7 mouse cellular contexts compared by ENCODE assay signal in the genomic region with DNA sequence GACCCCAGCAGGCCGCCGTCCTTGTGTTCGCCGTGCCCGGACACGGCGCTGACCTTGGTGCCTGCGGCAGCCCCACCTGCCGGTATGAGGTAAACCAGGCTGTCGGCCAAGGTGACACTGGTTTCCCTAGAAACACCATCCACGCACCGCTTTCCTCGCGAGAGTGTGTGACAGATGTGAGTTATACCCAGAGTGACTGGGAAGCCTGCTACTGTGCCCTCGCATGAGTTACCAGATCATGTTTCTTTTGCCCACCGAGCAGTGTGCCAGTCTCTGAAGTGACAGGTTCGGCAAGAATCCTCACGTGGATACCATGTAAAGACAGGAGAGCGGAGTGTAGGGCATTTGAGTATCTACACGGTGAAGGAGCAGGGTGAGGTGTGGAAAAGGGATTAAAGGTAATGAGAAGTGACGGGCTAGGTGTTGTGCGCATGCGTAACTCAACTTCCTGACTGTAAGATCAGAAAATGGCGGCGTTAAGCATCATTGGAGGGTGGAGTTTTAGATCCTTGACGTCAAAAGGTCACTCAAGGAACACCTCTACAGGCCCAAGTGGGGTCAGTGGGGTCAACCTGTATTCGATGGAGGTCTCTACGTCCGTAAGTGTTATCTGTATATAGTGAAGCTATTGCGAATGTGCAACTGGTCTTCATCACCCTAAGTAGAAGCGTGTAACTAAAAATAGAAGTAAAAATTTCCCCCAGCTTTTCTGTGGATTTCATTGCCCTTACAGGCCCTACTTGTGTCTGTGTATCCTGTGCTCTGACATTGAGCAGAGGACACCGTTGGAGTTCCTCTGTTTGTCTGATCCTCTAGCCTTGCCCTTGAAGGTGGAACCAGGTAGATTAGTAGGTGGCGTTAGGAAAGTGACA. TPM values are rescaled to one million over a fixed set of nuclear protein-coding genes. Genes with fewer than 3 reads are reported as not detected.
DNase-seq lines count a peak whose midpoint lies in the region; ATAC-seq lines count a peak whose summit lies in the region.

No protein-coding gene starts in this region.

- H3K27me3 ChIP-seq in forebrain, embryonic 13.5 days = no peaks in the 10 kb centered on the region
- peaks cover 9% of the 10 kb centered on the region; the same call in 1 of the 2 replicates for H3K27me3 ChIP-seq in hindbrain, embryonic 10.5 days (ENCODE audit: insufficient read depth, poor library complexity, severe bottlenecking)

- peaks cover 5% of the 10 kb centered on the region for H3K36me3 ChIP-seq in forebrain, embryonic 13.5 days (ENCODE audit: poor library complexity, severe bottlenecking)
- peaks cover 6% of the 10 kb centered on the region for H3K36me3 ChIP-seq in hindbrain, embryonic 10.5 days
- H3K36me3 ChIP-seq in macrophage (ENCODE audit: inconsistent target) = peaks cover 4% of the 10 kb centered on the region; the same call in 1 of the 2 replicates

- DNase-seq in MEL-GATA-1-ER (ENCODE audit: extremely low read depth, low read depth) = peak; percentile 80
- DNase-seq in c-Kit-negative CD71-positive TER-119-positive erythroid progenitor cells, embryonic 14.5 days (ENCODE audit: low read depth, low spot score) = peak; percentile 83
- no peak for DNase-seq in hindbrain, embryonic 10.5 days (ENCODE audit: low spot score)
- DNase-seq in left cerebral cortex, adult 18-20 months (ENCODE audit: low spot score in 2 of 2) = peak; percentile 57 to 61
- DNase-seq in right cerebral cortex, postnatal 36 days (ENCODE audit: low spot score in 2 of 2) = peak; percentile 49 to 50

- peak overlapping the region; percentile 85 for H3K27ac ChIP-seq in forebrain, embryonic 13.5 days
- peak overlapping the region; percentile 94 for H3K27ac ChIP-seq in hindbrain, embryonic 10.5 days
- H3K27ac ChIP-seq in macrophage = peak overlapping the region; percentile 48

- peak; percentile 63; the same call in 1 of the 2 replicates for ATAC-seq in forebrain, embryonic 13.5 days

- peaks cover 12% of the 10 kb centered on the region for H3K4me1 ChIP-seq in forebrain, embryonic 13.5 days
- peaks cover 15% of the 10 kb centered on the region for H3K4me1 ChIP-seq in hindbrain, embryonic 10.5 days (replicated peaks)

- H3K9ac ChIP-seq in forebrain, embryonic 13.5 days = peak overlapping the region; percentile 75

- 19% methylated on average over 30 of the region's 33 CpGs for WGBS in forebrain, embryonic 13.5 days
- 20% methylated on average over 33 of the region's 33 CpGs for WGBS in hindbrain, embryonic 10.5 days
- 17% methylated on average over 33 of the region's 33 CpGs for WGBS in macrophage (ENCODE audit: missing documents)

- no peaks in the 10 kb centered on the region for H3K9me3 ChIP-seq in forebrain, embryonic 13.5 days (replicated peaks)
- no peaks in the 10 kb centered on the region for H3K9me3 ChIP-seq in hindbrain, embryonic 10.5 days

- H3K4me3 ChIP-seq in forebrain, embryonic 13.5 days = peak overlapping the region; percentile 72
- H3K4me3 ChIP-seq in hindbrain, embryonic 10.5 days = peak overlapping the region; percentile 86
- H3K4me3 ChIP-seq in macrophage (ENCODE audit: inconsistent target) = peak overlapping the region; percentile 69

- peaks cover 53% of the 10 kb centered on the region for H3K79me2 ChIP-seq in macrophage (ENCODE audit: inconsistent target)

- H3K4me2 ChIP-seq in forebrain, embryonic 13.5 days = peak overlapping the region; percentile 75

RNA-seq across cellular contexts. Expression of a gene that starts 0.9 kb away (rescaled TPM):
- polyA plus RNA-seq in forebrain, embryonic 13.5 days (2015; fragmentation: Nextera tagmentation; extraction: Ambion mirVana) = 71.2 and 85.4 TPM in 2 replicates
- 99.9 and 117 TPM in 2 replicates for polyA plus RNA-seq in hindbrain, embryonic 10.5 days (2016; fragmentation: Nextera tagmentation; extraction: Ambion mirVana)
- total RNA-seq in left cerebral cortex, adult 18-20 months (2021) = 100 to 1,000 TPM; 228 to 260 TPM
- total RNA-seq in macrophage (2018; cell fraction: chromatin; rRNA removed) = 100 to 1,000 TPM in 14 of 26 experiments, 10 to 100 TPM in 12; 40.4 to 138 (median 104) TPM
- total RNA-seq in macrophage (2018; cell fraction: cytosol; rRNA removed) = 100 to 1,000 TPM in 2 of 26 experiments, 10 to 100 TPM in 24; 68.4 to 103 (median 89.7) TPM
- total RNA-seq in macrophage (2018; cell fraction: nucleus; rRNA removed) = 100 to 1,000 TPM in 9 of 26 experiments, 10 to 100 TPM in 17; 50.3 to 122 (median 93.4) TPM
- 73.2 to 90.4 TPM (median 78.8 TPM) in 3 replicates for polyA plus RNA-seq in macrophage (2018)

RNA-seq across cellular contexts. Expression of a gene that starts 17.7 kb away (rescaled TPM):
- polyA plus RNA-seq in forebrain, embryonic 13.5 days (2015; fragmentation: Nextera tagmentation; extraction: Ambion mirVana) = 154 and 155 TPM in 2 replicates
- 128 and 137 TPM in 2 replicates for polyA plus RNA-seq in hindbrain, embryonic 10.5 days (2016; fragmentation: Nextera tagmentation; extraction: Ambion mirVana)
- total RNA-seq in left cerebral cortex, adult 18-20 months (2021) = 10 to 100 TPM; 94.1 to 99.1 TPM
- 10 to 100 TPM in 21 of 26 experiments, 1 to 10 TPM in 5; 5.8 to 52.1 (median 23.9) TPM for total RNA-seq in macrophage (2018; cell fraction: chromatin; rRNA removed)
- 10 to 100 TPM; 41.3 to 61.2 (median 54.5) TPM for total RNA-seq in macrophage (2018; cell fraction: cytosol; rRNA removed)
- total RNA-seq in macrophage (2018; cell fraction: nucleus; rRNA removed) = 10 to 100 TPM; 27.1 to 70.9 (median 44.3) TPM
- 45.3 to 56.5 TPM (median 55.9 TPM) in 3 replicates for polyA plus RNA-seq in macrophage (2018)

RNA-seq across cellular contexts. Expression of a gene that starts 24.8 kb away (rescaled TPM):
- polyA plus RNA-seq in forebrain, embryonic 13.5 days (2015; fragmentation: Nextera tagmentation; extraction: Ambion mirVana) = 84.2 and 92.6 TPM in 2 replicates
- polyA plus RNA-seq in hindbrain, embryonic 10.5 days (2016; fragmentation: Nextera tagmentation; extraction: Ambion mirVana) = 116 and 121 TPM in 2 replicates
- total RNA-seq in left cerebral cortex, adult 18-20 months (2021) = 10 to 100 TPM; 45.6 to 48.6 TPM
- total RNA-seq in macrophage (2018; cell fraction: chromatin; rRNA removed) = 10 to 100 TPM; 13.6 to 66.0 (median 40.8) TPM
- 10 to 100 TPM; 15.2 to 26.0 (median 20.9) TPM for total RNA-seq in macrophage (2018; cell fraction: cytosol; rRNA removed)
- total RNA-seq in macrophage (2018; cell fraction: nucleus; rRNA removed) = 10 to 100 TPM; 15.1 to 69.0 (median 25.0) TPM
- polyA plus RNA-seq in macrophage (2018) = 13.2 to 43.0 TPM (median 17.6 TPM) in 3 replicates
